In the genomic region with DNA sequence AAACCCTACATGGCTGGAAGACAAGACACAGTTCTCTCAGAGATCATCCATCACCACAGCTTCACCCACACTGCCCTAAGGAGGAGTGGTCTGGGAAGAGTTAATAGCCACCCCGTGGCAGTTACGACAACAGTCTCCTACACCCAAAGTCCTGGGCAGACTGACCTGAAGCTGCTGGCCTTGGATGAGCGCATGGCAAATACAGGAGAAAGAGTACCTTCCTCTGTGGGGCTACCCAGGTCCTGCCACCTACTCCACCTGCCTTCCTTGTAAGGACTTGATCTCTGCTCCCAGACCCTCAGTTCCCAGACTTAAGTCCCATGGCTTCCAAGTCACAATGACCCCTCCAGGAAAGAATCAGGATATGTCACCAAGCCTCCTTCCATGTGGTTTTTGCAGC, we compare ENCODE assay signal across 24 mouse cellular contexts.
"Had no signal": no experiment of that assay in that cellular context is flagged by ENCODE, and none has a peak within 500 bp of the region (broad histone marks: within the 10 kb centered on the region; RNA-seq: fewer than 3 reads in every experiment).

No protein-coding gene starts in this region.

- H3K36me3 ChIP-seq: kidney, embryonic 15.5 days; limb, embryonic 13.5 days; limb, embryonic 15.5 days; liver, embryonic 12.5 days had no signal

- H3K27me3 ChIP-seq: hindbrain, embryonic 13.5 days; hindbrain, embryonic 15.5 days had no signal

- H3K4me3 ChIP-seq: hindbrain, embryonic 13.5 days; hindbrain, embryonic 15.5 days; kidney, embryonic 15.5 days; limb, embryonic 13.5 days; limb, embryonic 15.5 days; liver, embryonic 12.5 days had no signal

- H3K9me3 ChIP-seq: hindbrain, embryonic 13.5 days; hindbrain, embryonic 15.5 days; kidney, embryonic 15.5 days; limb, embryonic 13.5 days; limb, embryonic 15.5 days; liver, embryonic 12.5 days had no signal

- H3K4me1 ChIP-seq: liver, embryonic 12.5 days had no signal

- H3K27ac ChIP-seq: hindbrain, embryonic 13.5 days; hindbrain, embryonic 15.5 days; hindbrain, postnatal 0 days; kidney, embryonic 15.5 days; kidney, postnatal 0 days; limb, embryonic 13.5 days; limb, embryonic 15.5 days; liver, embryonic 12.5 days; liver, embryonic 14.5 days had no signal

- DNase-seq: gastrocnemius, postnatal 14 days; gastrocnemius, postnatal 36 days; heart, adult 18-20 months; heart, postnatal 10 days; heart, postnatal 36 days; kidney, adult 11 months; kidney, adult 2 months; kidney, adult 9 months; kidney, postnatal 14 days; kidney, postnatal 36 days; layer of hippocampus, adult 9-11 months; layer of hippocampus, postnatal 36 days; left cerebral cortex, postnatal 4 days had no signal

- ATAC-seq: hindbrain, postnatal 0 days; intestine, embryonic 16.5 days; liver, embryonic 12.5 days had no signal

- H3K4me2 ChIP-seq: heart, embryonic 11.5 days; hindbrain, embryonic 13.5 days; hindbrain, embryonic 15.5 days; kidney, embryonic 15.5 days; limb, embryonic 13.5 days; limb, embryonic 15.5 days; liver, embryonic 12.5 days had no signal

- H3K9ac ChIP-seq: hindbrain, embryonic 13.5 days; hindbrain, embryonic 15.5 days; kidney, embryonic 15.5 days; limb, embryonic 13.5 days; limb, embryonic 15.5 days; liver, embryonic 12.5 days; liver, embryonic 14.5 days had no signal
